11 mouse cellular contexts compared by ENCODE assay signal in the genomic region with DNA sequence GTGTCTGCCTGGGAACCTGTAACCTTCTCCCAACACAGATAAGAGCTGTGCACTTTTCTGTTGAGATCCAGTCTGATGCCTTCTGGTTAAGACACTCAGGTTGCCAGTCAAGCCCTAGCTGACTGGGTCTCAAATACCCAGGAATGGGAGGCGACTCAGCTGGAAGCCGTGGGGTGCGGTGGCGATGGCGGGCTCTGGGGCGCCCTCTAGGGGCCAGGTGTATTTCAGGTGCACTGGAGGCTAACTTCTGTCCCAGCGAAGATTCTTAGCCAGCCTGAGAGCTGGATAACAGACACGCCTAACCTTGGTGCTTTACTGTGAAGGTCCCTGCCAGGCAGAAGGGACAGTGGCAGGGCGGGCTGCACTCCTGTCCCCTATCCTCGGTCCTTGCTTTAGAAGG.
DNase-seq lines count a peak whose midpoint lies in the region; ATAC-seq and TF ChIP-seq lines count a peak whose summit lies in the region.
"Had no signal": no experiment of that assay in that cellular context is flagged by ENCODE, and none has a peak within 500 bp of the region (broad histone marks: within the 10 kb centered on the region; RNA-seq: fewer than 3 reads in every experiment).

No protein-coding gene starts in this region.

- TF ChIP-seq CTCF in cerebellum, adult 2 months (IDR thresholded peaks at IDR 0.05; ENCODE audit: borderline replicate concordance, insufficient read depth, low read depth, low read length) = 0 out of 2 replicates have a peak, but pooled peaks have one; percentile 4

- H3K36me3 ChIP-seq in lung, embryonic 16.5 days (ENCODE audit: control insufficient read depth, insufficient read depth, low read length) = no peaks in the 10 kb centered on the region
- H3K36me3 ChIP-seq: limb, embryonic 15.5 days; neural tube, embryonic 12.5 days had no signal

- 12% methylated on average over 10 of the region's 10 CpGs for WGBS in cerebellum, adult 2 months
- 8% methylated on average over 10 of the region's 10 CpGs for WGBS in lung, embryonic 16.5 days

- no peak for ATAC-seq in lung, embryonic 16.5 days (ENCODE audit: low read depth)
- no peak for ATAC-seq in megakaryocyte, adult 5-6 weeks (ENCODE audit: poor library complexity, severe bottlenecking)

- no peaks in the 10 kb centered on the region for H3K4me1 ChIP-seq in cerebellum, adult 2 months (ENCODE audit: control insufficient read depth, insufficient read depth, low read length)
- peaks cover 10% of the 10 kb centered on the region for H3K4me1 ChIP-seq in lung, embryonic 16.5 days (replicated peaks; ENCODE audit: control insufficient read depth, insufficient read depth, low read length)

- H3K9ac ChIP-seq in lung, embryonic 16.5 days (ENCODE audit: low read length) = no peak overlapping the region
- H3K9ac ChIP-seq: limb, embryonic 15.5 days; neural tube, embryonic 12.5 days had no signal

- peaks cover 3% of the 10 kb centered on the region; the same call in 1 of the 2 replicates for H3K27me3 ChIP-seq in cerebellum, adult 2 months (ENCODE audit: control insufficient read depth, insufficient read depth, low read length)
- H3K27me3 ChIP-seq in lung, embryonic 16.5 days (ENCODE audit: control insufficient read depth, insufficient read depth, low read depth, low read length) = peaks cover 45% of the 10 kb centered on the region

- TF ChIP-seq POLR2A in cerebellum, adult 2 months (IDR thresholded peaks at IDR 0.05; ENCODE audit: borderline replicate concordance, insufficient read depth, low read length) = no peak

- H3K9me3 ChIP-seq in lung, embryonic 16.5 days (ENCODE audit: control insufficient read depth, low read length) = no peaks in the 10 kb centered on the region
- H3K9me3 ChIP-seq: limb, embryonic 15.5 days; neural tube, embryonic 12.5 days had no signal

- peak overlapping the region; percentile 26; the same call in 1 of the 2 replicates for H3K4me2 ChIP-seq in lung, embryonic 16.5 days (ENCODE audit: low read depth, low read length)
- H3K4me2 ChIP-seq: limb, embryonic 15.5 days; neural tube, embryonic 12.5 days had no signal

- DNase-seq in cerebellum, adult 2 months = no peak
- DNase-seq in cerebellum, adult 8-10 months = no peak
- no peak for DNase-seq in lung, postnatal 14 days
- peak; percentile 60 for DNase-seq in induced T-regulatory cell, adult 2 months (ENCODE audit: low read depth)
- peak; percentile 19 for DNase-seq in thymus, postnatal 0 days (ENCODE audit: low spot score)
- no peak for DNase-seq in Muller cell, postnatal 12 days (ENCODE audit: inconsistent ontology term)
- DNase-seq: adrenal gland, postnatal 10 days had no signal

- no peak overlapping the region for H3K4me3 ChIP-seq in cerebellum, adult 2 months (replicated peaks; ENCODE audit: insufficient read depth, low read depth, low read length)
- no peak overlapping the region for H3K4me3 ChIP-seq in lung, embryonic 16.5 days (ENCODE audit: low read length)
- H3K4me3 ChIP-seq: limb, embryonic 15.5 days; neural tube, embryonic 12.5 days had no signal

- no peak overlapping the region for H3K27ac ChIP-seq in cerebellum, adult 2 months (ENCODE audit: insufficient read depth, low read length)
- H3K27ac ChIP-seq in lung, embryonic 16.5 days (ENCODE audit: low read length) = no peak overlapping the region
- H3K27ac ChIP-seq: limb, embryonic 15.5 days; neural tube, embryonic 12.5 days had no signal

Comparison
In these comparisons a context has a peak if more than half of its experiments do, and no peak if none do; other contexts are left out.
1. DNase-seq: peak in induced T-regulatory cell, adult 2 months (single experiment) and thymus, postnatal 0 days (single experiment); none in cerebellum, adult 2 months (0 of 2), cerebellum, adult 8-10 months (single experiment), lung, postnatal 14 days (single experiment) and Muller cell, postnatal 12 days (single experiment).